Mouse (Mus musculus): Measurements from ENCODE around the gene Plxna2.
A peak's percentile ranks its signal among the peaks of the same experiment; 100 is the strongest.

The Plxna2 gene

GRCm38 (mm10) chr1:194623641-194624040 lies 5.6 kb downstream of the Plxna2 start:
- no peak for DNase-seq

GRCm38 (mm10) chr1:194624411-194624810 lies 6.4 kb downstream of the Plxna2 start:
- DNase-seq: no peak

DNA sequence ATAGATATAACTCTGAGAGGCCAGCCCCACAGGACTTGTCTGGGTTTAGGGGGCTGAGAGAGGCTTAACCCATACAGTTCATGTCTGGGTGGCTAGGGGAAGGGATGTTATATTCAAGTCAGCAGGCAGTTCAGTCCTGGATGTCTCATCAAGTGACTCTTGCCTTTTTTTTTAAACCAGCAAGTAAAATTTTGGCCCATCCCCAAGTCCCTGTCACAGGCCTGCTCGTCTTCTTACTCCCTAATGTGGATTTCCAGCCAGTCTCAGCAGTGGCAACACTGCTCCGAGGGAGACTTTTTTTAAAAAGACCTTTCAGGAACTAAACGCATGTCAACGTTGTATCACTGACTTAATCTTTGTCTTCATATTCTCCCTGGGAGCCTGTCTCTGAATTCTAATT lies 7.0 kb downstream of the Plxna2 start:
- no peak for DNase-seq

DNA sequence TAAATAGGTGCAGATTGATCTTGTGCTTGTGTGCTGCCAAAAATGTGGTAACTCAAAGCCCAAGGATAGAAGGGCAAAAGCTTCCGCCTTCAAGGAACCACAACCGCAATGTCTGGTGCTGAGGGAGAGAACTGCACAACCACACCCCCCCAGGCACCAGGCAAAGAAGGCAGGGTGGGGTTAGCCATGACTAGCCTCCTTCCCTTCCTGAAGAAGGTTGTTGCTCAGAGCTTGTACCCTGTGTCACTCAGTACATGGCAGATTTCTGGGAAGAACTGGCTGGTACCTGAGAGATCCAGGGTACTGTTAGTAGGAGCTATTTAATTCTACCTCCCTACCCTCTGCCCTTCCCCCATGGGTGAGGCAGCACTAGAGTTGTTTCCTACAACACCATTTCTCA lies 8.1 kb downstream of the Plxna2 start:
- DNase-seq: peak; percentile 45

DNA sequence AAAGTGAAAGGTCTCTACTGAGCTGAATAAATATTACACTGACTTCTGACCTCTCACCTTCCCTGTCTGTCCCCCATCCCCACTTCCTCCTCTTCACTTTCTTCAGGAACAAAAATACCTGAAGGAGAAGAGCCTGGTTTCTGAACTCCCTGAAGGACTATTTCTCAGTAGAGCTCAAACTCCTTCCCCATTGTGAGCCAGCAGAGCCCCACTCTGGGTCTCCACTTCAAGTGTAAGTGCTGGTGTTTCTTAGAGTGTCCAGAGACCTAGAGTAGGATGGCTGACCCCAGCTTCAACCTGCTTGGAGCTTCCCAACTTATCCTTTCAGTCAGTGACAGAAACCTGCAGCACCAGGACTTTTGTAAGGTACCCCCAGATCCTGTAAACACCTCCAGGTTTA lies 9.3 kb downstream of the Plxna2 start:
- no peak for DNase-seq

GRCm38 (mm10) chr1:194629135-194629689 lies 11.2 kb downstream of the Plxna2 start:
- no peak for DNase-seq

GRCm38 (mm10) chr1:194630498-194631056 lies 12.6 kb downstream of the Plxna2 start:
- DNase-seq: no peak

DNA sequence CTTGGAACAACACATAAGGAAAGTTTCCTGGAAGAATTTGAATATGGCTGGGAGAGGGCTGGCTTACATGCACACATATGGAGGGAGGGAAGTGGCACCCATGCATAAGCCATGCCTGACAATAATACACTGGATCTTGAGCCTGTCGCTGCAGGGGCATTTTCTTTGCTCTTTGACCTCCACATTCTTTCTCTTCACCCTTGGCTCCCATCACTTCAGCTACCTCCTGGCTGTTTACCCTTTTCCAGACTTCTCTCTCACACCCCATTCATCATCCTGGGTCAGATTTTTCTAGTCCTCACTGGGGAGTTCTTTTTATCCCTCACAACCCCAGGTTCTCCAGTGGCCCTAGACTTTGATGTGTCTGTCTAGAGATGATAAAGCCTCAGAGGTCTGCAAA lies 13.6 kb downstream of the Plxna2 start:
- no peak for DNase-seq

DNA sequence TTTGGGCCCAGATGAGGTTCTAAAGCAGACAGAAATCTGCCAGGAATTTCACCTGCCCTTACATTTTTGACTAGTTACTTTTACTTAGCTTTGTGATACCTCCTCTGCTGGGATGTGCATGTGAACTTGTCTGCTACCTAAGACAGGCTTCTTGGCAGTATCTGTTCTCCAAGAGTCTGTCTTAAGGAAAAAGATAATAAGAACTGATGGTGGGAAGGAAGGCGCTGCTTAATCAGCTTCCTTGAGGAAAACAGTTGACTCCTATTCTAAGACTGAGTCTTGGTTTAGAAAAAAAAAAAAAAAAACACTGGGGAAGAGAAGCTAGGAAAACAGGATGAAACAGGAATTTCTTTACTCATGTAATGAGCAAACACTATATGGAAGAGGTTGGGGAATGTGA lies 14.0 kb downstream of the Plxna2 start:
- no peak for DNase-seq

GRCm38 (mm10) chr1:194635411-194635810 lies 17.4 kb downstream of the Plxna2 start:
- DNase-seq: no peak

GRCm38 (mm10) chr1:194635942-194636341 lies 17.9 kb downstream of the Plxna2 start:
- DNase-seq: no peak

DNA sequence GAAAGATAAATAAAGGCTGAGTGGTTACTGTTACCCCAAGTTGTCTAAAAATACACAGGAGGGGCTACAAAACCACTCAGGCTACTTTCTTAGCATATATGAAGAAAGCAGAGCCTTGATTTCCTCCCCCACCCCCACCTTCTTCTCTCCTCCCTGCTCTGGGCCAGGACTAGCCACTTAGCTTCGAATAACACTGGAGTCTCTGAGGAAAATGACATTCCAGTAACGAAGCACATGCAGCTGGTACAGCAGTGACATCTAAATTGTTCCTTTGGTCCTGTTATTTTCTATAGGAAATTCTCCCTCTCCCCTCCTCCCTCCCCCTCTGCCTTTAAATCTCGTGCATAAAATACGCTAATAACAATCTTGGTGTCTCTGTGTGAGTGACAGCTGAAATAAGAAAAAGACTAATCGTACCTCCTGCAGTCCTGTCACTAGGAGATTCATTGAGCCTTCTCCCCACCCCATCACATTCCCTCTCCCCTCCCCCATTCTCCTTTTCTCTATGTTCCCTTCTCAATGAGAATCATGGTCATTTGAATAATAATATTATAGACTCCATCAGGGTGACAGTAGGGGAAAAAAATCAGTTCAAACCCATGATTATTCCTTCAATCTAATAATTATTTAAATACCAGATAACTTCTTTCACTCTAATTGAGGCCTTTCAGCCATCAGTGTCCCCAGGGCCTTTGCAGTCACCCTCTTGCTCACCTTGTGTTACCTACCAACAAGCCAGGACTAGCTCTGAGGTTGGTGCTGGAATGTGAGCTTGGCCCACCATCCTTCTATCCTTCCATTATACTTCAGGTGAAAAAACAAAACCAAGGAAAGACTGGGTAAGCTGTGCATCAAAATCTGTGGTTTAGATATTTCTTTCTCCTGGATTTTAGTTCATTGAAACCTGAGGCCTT lies 19.6 kb downstream of the Plxna2 start:
- DNase-seq: no peak

- no peak for DNase-seq
These were observed 23.7 kb downstream of the Plxna2 start for GRCm38 (mm10) chr1:194641601-194642301.

GRCm38 (mm10) chr1:194642302-194642787 lies 24.3 kb downstream of the Plxna2 start:
- DNase-seq: no peak

GRCm38 (mm10) chr1:194643930-194644329 lies 25.9 kb downstream of the Plxna2 start:
- DNase-seq: no peak

DNA sequence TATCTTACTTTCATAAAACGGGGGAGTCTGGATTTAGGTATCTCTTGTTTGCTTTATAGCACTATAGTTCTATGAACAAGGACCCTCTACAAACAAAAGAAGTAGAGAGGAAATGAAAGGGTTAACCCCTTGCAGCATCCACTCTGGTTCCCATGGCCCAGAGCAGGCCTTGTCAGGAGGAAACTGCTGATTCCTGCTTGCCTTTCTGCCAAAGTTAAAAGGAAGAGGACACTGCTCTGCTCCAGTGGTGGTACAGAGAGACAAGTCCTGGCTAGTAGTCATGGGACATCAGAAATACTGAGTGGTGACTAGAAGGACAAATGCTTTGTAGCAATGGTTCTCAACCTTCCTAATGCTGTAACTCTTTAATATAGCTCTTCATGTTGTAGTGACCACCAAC lies 27.9 kb downstream of the Plxna2 start:
- no peak for DNase-seq

DNA sequence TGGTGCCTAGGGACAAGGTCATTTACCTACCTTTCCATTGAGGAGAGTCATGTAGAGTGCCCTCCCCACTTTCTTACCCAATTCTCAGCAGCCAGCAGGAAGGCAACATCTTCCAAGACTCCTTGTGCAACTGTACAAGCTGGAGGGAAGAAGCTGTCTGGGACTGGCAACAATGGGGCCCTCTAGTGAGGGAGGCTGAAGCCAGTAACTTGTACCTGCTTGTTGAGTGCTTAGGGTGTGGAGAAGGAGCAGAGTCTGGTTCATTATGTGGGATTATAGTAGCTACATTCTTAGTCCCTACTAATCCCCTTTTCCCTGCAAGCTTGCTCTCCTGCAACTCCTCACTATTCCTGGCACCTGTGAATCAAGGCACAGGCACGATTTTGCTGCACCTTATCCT lies 32.1 kb downstream of the Plxna2 start:
- no peak for DNase-seq

DNA sequence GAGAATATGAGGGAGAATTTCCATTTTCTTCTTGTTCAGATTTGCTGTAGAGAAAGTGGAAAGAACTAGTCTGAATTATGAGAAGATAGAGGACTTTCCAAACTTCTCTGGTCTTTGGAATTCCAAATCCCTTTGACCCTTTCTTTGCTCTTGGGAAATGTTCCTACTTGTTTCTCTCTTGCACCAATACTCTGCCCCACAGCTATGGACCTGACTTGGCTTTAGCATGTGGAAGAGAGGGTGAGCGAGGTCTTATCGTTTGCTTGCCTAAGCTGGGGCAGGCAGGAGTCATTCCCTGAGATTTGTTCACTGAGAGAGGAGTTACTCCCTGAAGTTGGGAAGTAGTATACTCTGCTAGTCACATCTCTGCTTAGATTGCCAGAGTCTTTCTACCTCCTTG lies 32.5 kb downstream of the Plxna2 start:
- DNase-seq: no peak

DNA sequence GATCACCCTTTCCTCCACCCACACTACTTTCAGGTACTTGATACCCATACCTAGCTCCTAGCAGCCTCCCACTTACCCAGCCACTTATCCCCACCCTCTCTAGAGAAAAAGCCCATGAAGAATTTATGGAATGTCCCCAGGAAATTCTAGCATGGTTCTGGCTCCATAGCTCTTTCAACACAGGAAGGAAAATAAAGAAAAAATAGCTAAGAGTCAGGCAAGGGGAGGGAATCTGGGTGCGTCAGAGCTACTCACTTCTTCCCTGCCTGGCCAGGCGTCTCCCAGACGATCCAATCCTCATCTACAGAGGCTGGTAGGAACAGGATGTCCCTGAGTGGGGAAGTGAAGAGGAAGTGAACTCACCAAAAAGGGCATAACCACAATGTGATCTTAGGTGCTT lies 34.0 kb downstream of the Plxna2 start:
- no peak for DNase-seq

DNA sequence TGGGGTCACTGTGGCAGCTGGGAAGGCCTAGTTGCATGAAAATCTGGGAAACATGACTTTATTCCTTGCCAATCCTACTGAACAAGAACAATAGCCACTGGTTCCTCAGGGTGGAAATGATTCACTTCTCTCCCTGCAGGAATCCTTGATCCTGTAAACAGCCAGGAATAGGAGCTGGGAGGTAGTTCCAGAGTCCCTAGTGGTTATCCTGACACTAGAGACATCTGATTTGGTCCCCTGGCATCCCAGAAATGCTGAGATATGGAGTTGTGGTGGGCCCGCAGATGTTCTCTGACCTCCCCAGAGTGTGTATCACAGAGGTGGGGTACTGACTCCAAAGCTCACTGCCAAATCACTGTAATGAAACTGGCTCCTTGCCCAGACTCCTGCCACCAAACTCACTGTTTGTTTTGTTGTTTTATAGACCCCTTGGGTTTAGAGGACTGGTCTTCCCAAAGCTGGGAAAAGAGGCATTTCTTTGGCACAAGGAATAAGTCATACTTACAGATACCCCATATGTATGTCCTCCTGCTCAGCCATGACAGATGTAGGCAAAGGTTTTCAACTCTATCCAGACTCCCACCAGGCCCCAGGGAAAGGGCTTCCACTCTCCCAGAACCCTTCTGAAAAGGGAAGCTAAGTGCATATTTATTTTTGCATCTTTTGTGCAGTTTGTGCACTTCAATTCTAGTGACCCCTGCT lies 40.6 kb downstream of the Plxna2 start:
- DNase-seq: peak; percentile 47

GRCm38 (mm10) chr1:194660426-194661119 lies 42.6 kb downstream of the Plxna2 start:
- DNase-seq: peak; percentile 57

- no peak for DNase-seq
These were observed 45.0 kb downstream of the Plxna2 start for GRCm38 (mm10) chr1:194663021-194663420.

All from kidney, adult 18-20 months (tissue).